Mouse (Mus musculus) Patski (cell line): Measurements from ENCODE around the gene Stam. TPM values are rescaled to one million over a fixed set of nuclear protein-coding genes. Genes with fewer than 3 reads are reported as not detected.
A peak's percentile ranks its signal among the peaks of the same experiment; 100 is the strongest.
"Not testable (repeated sequence)": the region's sequence is repeated elsewhere in the genome, so short reads cannot be mapped to it uniquely, and the experiment has no call there.

Experiments
- ATAC-seq: fragments of 100-300 bp; one replicate; pipeline ENCODE4 v1.8.0; 2021
- CTCF ChIA-PET: fragments of 350-600 bp; sonication (Branson Sonifier 250); formaldehyde crosslinking; loops from one replicate; lab custom pipeline; 2022; ENCODE audit warnings: inconsistent platforms; lab: Charles Lee
- POLR2A ChIA-PET: fragments of 350-600 bp; sonication (Branson Sonifier 250); formaldehyde crosslinking; loops from one replicate; lab custom pipeline; 2022; ENCODE audit warnings: antibody characterized with exemption, inconsistent platforms; lab: Charles Lee
- DNase-seq: peaks from one replicate; pipeline ENCODE4 v3.0.0-alpha.2; 2011; ENCODE audit warnings: low read depth, low spot score
- H3K27me3 ChIP-seq: fragments of 371-371 bp; one replicate; pipeline ENCODE4 v1.5.1; 2021
- CTCF ChIP-seq: fragments of 100-300 bp; IDR thresholded peaks from one replicate; pipeline ENCODE4 v1.5.1; 2021
- in situ Hi-C: fragments of 300-500 bp; cut with MboI; formaldehyde crosslinking; loops from 3 replicates; pipeline ENCODE4 v1.11.1; 2018; ENCODE audit warnings: low pct_unique_long_range_greater_than_20kb, mixed read lengths
- polyA plus RNA-seq: library from polyadenylated mRNA; unstranded; gene quantifications from one replicate; pipeline ENCODE4 v1.2.3, GENCODE M21; 2021

The Stam gene
- polyA plus RNA-seq, 1 experiment from 2014 or later: 55.2 TPM

DNA sequence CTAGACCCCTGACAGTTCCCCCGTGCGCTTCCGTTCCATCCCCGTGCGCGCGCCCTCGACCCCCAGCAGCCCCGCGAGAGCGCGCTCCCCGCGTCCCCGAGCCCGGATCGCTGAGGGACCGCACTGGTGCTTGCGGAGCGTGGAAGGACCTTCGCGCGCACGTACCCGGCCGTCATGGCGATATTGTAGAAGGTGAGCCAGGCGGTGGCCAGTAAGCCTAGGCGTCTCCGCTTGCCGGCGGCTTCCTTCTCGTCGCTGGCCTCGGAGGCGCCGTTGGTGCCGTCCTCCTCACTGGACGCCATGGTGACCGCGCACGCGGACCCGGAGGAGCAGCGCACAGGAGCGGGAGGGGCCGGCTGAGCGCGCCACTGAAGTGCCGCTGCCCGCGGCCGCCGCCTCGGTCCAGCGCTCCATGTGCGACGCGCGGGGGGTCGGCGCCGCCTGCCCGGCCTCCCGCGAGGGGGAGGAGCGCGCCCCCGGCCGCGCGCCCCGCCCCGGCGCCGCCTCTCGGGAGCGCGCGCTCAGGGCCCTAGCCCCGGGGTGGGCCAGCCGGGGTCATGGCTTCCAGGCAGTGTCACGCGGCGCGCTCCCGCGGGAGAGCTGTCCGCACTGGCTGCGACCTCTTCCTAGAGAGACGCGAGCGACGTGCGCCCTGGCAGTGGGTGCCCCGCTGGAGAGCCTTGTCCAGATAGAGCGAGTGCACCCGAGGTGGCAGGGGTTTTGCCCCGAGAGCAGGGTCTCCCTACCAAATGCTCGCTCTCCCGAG lies 18.1 kb upstream of the Stam start, which contains the start of gene Hacd1:
Gene Hacd1 (minus strand): TSS at position 570 of the 766 bp plus-strand sequence.
- no peak for TF ChIP-seq CTCF
- POLR2A ChIA-PET: no interaction called here
- CTCF ChIA-PET: interaction anchor here (0.9 kb wide), 1 partner anchor 105 kb away, joined by 3 read pairs; no protein-coding TSS in a partner anchor

DNA sequence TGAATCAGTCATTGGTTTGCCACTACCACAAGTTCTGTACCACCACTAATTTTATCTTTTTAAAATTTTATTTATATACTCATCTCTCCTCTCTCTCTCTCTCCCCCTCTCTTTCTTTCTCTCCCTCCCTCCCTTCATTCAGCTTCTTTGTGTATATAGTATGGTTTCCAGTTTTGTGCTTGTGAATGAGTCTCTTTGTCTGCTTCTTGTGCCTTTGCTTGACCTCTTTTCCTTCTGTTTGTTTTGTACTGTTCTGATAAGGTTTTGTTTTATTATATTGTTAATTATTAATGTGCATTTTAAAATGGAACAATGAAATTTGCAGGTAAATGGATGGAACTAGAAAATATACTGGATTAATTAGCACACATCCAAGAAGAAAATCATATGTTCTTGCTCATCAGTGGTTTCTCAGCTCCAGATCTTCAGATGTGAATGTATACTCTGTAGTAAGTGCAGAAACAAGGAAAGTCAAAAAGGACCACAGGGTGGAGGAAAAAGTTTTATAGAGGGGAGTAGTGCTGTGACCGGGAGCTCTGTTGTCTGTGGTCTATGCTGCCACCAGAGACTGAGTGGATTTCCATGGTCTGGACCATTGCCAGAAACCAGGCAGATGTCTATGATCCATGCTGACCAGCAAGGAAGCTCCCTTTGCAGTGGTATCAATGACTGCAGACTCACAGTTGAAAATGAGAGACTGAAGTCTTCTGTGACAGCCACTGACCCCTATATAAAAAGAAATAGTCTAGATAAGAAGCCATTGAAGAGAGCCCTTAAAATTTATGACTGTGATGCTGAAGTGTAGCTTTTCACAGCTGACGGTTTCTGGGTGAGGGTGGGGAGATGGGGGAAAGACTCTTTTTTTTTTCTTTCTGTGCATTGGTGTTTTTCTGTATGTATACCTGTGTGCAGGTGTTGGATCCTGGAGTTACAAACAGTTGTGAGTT lies 7.9 kb upstream of the Stam start:
- peaks cover 8% of the 10 kb centered on the region for H3K27me3 ChIP-seq
- no peak for TF ChIP-seq CTCF
- ATAC-seq: no peak
- DNase-seq: no peak
- POLR2A ChIA-PET: no interaction called here
- in situ Hi-C loops: no loop called here
- CTCF ChIA-PET: no interaction called here

More for the DNA sequence above, 18.1 kb upstream of the Stam start, which contains the start of gene Hacd1:
- in situ Hi-C loops: loop anchor here (10.0 kb wide), 1 partner anchor 781 kb away; the partner anchor contains the start of gene Rsu1
- no peaks in the 10 kb centered on the region for H3K27me3 ChIP-seq
- DNase-seq (no peak), ATAC-seq (peak; percentile 86)

GRCm38 (mm10) chr2:14069027-14069426 lies 4.9 kb upstream of the Stam start:
- DNase-seq: no peak
- in situ Hi-C loops: no loop called here
- no peak for TF ChIP-seq CTCF
- ChIA-PET POLR2A (no interaction called here), CTCF (no interaction called here)
- no peaks in the 10 kb centered on the region for H3K27me3 ChIP-seq
- ATAC-seq: no peak

DNA sequence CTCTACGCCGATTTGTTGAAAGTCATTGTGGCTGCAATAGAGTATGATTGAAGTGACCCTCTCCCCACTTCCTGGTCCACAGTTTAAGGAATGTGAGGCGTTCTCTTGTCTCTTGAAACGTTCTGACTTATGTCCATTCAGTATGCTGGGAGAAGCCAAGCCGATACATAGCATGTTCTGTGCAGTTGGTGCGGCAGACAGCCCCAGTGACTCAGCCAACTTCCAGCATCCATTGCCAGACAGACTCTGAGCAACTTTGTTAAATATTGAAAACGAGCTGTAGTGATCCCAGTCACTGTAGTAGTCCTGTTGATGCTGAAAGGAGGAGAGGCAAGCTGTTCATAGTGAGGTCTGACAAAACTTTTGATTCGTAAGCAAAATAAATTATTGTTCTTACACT lies 3.4 kb upstream of the Stam start:
- in situ Hi-C loops: no loop called here
- ChIA-PET CTCF (no interaction called here), POLR2A (no interaction called here)
- TF ChIP-seq CTCF: no peak
- no peaks in the 10 kb centered on the region for H3K27me3 ChIP-seq
- DNase-seq: no peak
- no peak for ATAC-seq

GRCm38 (mm10) chr2:14073008-14073361 lies 913 bp upstream of the Stam start:
- DNase-seq: no peak
- H3K27me3 ChIP-seq: no peaks in the 10 kb centered on the region
- no peak for TF ChIP-seq CTCF
- CTCF ChIA-PET: no interaction called here
- in situ Hi-C loops: no loop called here
- no peak for ATAC-seq
- POLR2A ChIA-PET: interaction anchor here (0.6 to 0.7 kb wide), 2 partner anchors 13 to 160 kb away, joined by 3 read pairs; no protein-coding TSS in a partner anchor

DNA sequence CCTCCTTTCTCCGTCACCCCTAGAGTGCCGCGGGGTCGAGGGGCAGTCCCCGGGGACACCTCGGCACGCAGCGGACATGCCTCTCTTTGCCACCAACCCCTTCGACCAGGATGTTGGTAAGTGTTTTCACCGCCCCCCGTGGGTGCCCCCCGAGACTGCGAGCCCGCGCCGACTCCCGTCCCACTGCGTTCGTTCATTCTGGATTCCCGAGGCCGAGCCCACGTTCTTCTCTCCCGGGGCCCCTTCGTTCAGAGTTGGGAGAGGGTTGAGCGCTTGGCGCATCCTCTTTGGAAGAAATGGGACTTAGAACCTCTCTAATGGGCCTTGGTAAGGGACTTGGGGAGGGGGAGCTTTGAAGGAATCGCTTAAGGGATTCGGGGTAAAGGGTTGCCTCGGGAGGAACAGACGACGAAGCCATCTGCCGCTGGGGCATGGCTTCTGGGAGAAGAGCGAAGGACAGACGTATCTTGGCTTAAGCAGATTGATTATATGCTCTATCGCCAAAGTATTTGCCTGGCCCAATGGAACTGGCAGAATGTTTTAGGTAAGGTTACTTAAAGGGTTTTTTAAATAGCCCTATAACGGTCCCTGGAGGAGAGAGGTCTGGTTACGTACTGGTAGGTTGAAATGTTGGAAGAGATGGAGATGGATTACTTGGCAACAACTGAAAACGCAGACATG lies 463 bp downstream of the Stam start:
- no peak for TF ChIP-seq CTCF
- ChIA-PET CTCF (interaction anchor here (1.5 kb wide), 1 partner anchor 27 kb away, joined by 3 read pairs; no protein-coding TSS in a partner anchor), POLR2A (no interaction called here)
- no peaks in the 10 kb centered on the region for H3K27me3 ChIP-seq
- ATAC-seq (peak; percentile 29), DNase-seq (no peak)
- in situ Hi-C loops: no loop called here

DNA sequence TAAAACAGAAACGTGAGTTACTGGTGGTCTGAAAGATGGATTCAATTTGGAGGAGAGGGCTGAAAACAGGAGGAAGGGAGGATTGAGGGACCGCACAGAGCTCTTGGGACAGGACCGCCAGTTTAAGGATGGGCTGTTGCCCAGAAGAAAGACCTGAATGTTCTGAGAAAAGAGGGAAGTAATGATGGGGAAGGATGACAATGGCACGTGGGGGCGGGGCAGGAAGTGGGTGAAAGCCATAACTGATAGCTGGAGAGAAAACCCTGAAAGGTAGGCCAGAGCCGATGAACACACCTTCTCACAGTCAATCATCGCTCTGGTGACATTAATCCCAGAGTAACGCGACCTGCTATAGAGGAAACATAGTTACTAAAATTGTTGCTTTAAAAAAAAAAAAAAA lies 4.6 kb downstream of the Stam start:
- in situ Hi-C loops, CTCF ChIA-PET, DNase-seq, ATAC-seq, H3K27me3 ChIP-seq, POLR2A ChIA-PET: not testable (repeated sequence)

DNA sequence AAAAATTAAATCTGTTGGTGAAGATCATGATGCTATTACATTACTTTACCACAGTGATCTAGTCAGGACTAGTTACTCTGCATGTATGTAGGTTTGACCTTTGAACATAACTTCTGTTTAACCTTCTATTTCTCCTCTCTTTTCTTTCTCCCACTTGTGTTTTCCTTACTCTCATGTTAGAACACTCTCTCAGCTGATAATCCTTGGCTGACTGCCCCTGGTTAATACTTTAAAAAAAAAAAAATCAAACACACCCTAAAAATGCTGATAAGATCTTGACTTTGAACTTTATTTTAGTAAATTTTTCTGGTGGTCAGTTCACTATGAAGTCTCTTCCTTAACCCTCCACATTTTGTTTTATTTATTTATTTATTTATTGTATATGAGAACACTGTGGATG lies 26.6 kb downstream of the Stam start:
- in situ Hi-C loops: no loop called here
- ChIA-PET POLR2A (no interaction called here), CTCF (interaction anchor here (0.7 kb wide), 1 partner anchor 9 kb away, joined by 3 read pairs; no protein-coding TSS in a partner anchor)
- no peak for ATAC-seq
- no peak for DNase-seq
- TF ChIP-seq CTCF: no peak
- H3K27me3 ChIP-seq: no peaks in the 10 kb centered on the region

- ChIA-PET CTCF (interaction anchor here (1.3 kb wide), 1 partner anchor 11 kb away, joined by 3 read pairs; no protein-coding TSS in a partner anchor), POLR2A (no interaction called here)
- DNase-seq (no peak), ATAC-seq (no peak)
- H3K27me3 ChIP-seq: no peaks in the 10 kb centered on the region
- in situ Hi-C loops: no loop called here
- TF ChIP-seq CTCF: no peak
These were observed 28.7 kb downstream of the Stam start for GRCm38 (mm10) chr2:14102603-14103002.

DNA sequence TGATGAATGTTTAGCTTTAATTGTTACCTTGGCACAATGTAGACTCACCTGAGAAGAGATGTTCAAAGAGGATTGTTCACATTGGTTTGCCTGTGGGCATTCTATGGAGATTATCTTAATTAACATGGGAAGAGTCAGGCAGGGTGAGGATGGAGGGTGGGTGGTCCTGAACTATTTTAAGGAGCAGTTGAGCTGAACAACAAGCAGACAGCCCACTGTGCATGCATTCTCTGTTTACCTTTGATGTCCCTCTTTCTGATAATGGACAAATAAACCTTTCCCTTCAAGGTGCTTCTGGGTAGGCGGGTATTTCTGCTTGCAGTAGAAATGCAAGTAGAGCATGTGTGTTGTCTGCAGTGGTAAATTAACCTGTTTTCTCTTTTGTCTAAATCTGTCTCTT lies 30.0 kb downstream of the Stam start:
- ChIA-PET POLR2A (interaction anchor here (0.7 kb wide), 1 partner anchor 317 kb away, joined by 3 read pairs; no protein-coding TSS in a partner anchor), CTCF (interaction anchor here (1.3 kb wide), 1 partner anchor 12 kb away, joined by 3 read pairs; no protein-coding TSS in a partner anchor)
- no peak for TF ChIP-seq CTCF
- ATAC-seq (no peak), DNase-seq (no peak)
- in situ Hi-C loops: no loop called here
- H3K27me3 ChIP-seq: no peaks in the 10 kb centered on the region
